Mouse (Mus musculus) liver, adult (tissue): ENCODE results near the gene Me1.
A peak's percentile ranks its signal among the peaks of the same experiment; 100 is the strongest.

ENCODE experiments used
- GATA4 ChIP-seq: IDR thresholded peaks from 2 replicates; pipeline ENCODE4 v1.6.1; 2014; ENCODE audit warnings: mild to moderate bottlenecking, low read length; ENCODE audit not compliant: insufficient replicate concordance

Gene Me1

DNA sequence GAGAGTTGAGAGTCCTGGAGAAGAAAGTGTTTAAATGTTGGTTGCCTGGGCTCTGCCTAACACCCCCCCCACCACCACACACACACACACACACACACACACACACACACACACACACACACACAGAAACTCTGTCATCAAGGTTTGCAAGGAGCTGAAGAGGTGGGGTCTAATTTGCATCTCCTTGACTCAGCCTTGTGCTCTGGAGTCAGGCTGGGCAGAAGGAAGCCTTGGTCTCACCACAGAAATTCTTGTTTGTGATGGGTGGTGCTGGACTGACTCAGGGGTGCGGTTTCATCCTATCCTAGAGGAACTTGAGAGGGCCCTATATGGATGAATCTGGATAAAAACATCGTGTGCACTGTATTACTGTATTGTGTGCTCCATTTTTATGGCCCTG, 25.0 kb upstream of the Me1 start:
- no peak for TF ChIP-seq GATA4

DNA sequence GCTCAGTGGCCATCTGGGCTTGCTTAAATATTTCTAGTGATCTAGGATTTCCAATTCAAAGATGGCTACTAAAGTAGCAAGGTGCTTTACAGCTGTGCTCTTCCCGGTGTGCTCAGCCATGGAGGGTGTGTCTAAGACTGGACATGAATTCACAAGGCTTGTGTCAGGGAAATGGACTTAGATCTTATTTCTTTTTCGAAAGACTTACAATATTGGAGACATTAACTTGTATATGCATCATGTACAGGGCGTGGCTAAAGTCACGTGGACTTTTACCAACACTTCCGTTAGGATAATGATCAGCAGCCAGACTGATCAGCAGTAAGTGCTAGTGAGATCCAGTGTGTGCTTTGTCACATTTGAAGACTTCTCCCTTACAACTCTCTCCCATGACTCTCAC, 24.5 kb upstream of the Me1 start:
- no peak for TF ChIP-seq GATA4

DNA sequence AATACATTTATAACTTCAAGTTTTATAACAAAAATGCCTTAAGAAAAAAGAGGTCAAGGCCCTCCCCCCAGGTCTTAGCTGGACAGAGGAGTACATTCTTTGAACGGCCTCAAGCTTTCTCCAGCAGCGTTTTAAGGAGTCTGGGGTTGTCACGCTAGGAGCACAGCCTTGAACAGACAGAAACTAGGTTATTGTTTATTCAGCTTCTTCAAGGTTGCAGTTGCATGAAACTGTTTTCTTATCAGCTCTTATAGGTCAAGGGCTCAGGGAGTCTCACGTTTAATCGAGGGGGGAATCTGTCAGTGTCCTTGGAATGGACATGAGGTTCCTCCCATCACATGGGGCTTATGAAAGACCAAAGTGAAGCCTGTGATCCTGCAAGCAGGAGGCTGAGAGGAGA, 21.4 kb upstream of the Me1 start:
- TF ChIP-seq GATA4: no peak

DNA sequence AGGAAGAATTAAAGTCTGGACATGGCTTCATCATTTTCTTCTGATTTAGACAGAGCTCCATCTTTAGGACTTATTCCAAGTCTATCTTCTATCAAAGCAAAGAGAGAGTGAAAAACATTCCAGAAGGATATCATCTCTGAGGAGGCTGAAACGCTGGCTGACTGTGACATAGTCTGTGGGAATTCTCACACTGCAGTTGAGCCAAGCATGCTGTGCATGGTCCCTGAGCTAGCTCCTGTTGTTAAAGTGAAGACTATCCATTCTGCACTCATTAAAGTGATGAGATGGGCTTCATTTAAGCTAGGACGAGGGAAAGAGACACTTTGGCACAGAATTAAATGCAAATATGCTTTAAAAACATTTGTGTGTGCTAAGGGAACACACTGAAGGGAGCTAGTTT, 20.8 kb upstream of the Me1 start:
- TF ChIP-seq GATA4: no peak

DNA sequence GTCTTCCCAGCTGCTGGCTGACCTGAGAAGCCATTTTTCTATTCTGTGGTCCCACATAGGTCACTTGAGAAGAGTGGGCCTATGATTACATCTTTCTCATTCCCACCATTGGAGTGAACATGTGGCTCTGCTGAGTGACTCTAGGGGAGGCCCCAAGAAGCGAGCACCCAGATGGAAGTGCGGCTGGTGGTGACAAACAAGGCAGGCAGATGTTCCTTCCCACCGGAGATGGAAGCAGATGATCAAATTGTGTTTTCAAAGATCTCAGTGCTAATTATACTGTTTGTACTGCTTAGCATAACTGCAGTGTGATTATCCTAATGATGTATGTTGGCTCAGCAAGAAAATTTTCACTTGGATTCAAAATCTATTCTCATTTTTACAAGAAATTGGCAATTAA, 18.3 kb upstream of the Me1 start:
- TF ChIP-seq GATA4: no peak

DNA sequence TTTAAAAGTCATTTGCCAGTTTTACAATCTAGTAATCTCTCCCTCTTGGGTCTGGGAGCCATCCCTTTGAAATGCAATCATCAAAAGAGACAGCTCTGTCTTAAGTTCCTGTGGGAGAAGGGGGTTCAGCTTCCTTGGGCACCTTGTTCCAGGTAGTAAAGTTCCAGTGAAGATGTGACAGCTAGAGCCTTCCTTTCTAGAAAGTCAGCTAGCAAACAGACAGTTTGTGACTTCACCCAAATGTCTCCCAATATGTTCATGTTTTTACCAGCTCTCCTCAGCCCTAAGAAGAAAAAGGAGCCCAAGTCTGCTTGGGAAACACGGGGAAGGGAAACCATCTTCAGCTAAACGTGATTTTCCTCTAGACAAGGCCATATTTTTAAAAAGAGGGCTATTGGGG, 16.9 kb upstream of the Me1 start:
- TF ChIP-seq GATA4: no peak

DNA sequence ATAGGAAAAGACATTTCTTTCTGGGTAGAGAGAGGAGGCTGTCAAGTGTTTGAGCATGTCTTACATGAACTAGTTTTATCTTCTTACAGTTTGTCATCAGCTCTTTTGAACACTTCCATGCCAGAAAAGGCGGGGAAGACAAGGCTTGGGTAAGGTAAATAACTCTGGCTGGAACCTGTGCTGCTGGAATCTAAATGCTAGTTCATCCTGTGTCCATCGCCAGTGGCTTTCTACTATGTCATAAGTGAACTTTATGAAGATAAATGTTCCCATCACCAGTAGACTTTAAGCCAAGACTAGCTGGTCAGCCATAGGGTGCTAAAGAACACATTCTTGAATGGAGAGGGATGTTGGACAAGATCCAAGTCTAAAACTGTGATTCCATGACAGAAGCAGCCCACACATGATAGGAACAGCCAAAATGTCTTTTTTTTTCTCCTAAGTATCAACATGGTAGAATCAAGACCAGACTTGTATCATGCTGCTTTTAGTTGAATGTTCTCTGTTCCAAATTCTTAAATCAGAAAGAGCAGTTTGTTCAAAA, 14.4 kb upstream of the Me1 start:
- TF ChIP-seq GATA4: no peak

DNA sequence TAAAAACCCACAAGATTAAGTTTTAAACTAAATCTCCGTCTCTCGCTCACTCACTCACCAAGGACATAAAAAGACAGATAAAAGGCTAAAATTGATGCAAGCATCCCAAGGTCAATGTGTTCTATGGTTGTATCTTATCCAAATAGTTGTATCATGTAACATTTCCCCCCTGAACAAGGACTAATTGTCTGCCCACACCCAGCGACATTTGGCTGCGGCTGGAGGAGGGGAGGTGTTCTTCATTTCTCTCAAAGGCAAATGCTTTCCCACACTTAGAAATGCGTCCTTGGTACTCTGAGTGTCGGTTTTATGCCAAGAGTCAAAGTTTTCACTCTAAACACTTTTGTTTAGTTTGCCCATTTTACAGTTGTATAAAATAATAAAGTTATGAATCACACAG, 13.2 kb upstream of the Me1 start:
- no peak for TF ChIP-seq GATA4

DNA sequence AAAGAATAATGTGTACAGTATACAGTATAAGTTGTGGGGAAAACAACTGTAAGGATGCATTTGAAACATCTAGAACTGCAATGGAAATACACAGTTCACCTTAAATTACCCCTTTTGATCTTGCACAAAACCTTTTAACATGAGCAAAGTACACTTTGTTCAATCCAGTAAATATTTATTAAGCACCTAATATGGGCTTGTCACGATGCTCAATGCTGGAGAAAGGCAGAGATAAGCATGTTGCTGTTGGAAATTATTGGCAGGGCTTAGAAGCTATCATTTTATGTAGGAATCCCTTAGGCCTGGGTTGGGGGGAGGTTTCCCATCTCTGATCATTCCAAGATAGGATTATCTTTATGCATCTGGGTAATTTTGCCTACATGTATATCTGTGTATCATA, 11.7 kb upstream of the Me1 start:
- peak; percentile 72; the same call in 1 of the 2 replicates for TF ChIP-seq GATA4

DNA sequence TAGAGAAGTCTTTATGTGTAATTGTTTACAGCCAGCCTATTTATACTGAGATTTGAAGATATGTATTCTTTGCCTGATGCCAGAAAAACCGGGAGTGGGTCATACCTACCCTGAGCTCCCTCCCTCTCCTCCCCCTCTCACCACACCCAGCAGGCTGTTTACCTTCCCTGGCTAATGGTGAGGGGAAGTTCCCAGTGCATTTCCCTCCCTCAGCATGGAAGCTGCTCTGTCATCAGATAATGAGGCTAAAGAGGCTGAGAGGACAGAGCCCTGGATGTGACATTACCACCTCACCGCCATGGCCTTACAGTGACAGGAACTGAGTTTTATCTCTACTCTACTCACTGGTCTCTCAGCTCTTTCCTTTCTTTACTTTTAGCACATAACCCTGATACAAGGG, 6.1 kb upstream of the Me1 start:
- TF ChIP-seq GATA4: no peak

DNA sequence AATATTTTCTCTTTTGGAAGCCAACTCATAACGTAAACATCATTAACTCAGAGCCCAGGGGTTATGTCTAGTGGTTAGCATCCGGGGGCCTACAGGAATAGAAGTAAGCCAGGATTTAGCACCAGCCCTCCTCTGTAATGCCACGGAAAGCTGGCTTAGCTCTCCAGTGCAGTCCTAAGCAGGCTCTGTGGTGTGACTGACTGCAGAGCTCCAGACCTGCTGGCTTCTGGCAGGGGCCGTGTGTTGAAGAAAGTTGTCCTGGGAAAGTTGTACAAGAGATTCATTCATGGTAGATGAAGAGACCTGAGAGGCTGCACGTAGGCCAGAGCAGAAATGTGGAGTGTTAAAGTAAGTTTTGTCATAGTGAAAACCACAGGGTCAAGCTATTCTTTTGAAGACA, 5.5 kb upstream of the Me1 start:
- TF ChIP-seq GATA4: no peak

DNA sequence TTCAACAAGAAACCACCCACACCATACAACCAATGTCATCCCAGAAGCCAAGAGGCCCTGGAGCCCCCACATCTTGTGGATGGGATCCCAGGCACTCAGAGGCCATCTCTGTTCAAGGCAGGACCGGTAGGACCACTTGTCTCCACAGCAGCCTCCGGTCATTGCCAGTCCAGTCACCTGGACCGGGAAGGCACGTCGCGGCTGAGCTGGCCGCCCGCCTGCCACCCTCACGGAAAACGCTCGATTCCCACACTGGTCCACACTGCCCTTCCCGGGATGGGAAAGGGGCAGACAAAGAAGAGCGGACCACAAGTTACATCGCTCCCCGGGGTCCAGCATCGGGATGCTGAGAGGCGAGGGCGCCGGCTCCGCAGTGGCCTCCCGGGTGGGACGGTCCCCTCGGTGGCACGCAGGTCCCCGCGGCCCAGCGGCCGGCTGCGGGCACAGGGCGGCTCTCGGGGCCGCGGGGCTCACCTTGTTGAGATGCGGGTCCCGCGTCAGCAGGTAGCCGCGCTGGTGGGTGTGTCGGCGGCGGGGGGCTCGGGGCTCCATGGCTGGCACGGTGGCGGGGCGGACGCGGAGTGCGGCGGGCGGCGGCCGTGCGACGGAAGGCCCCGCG, 445 bp downstream of the Me1 start:
- no peak for TF ChIP-seq GATA4

DNA sequence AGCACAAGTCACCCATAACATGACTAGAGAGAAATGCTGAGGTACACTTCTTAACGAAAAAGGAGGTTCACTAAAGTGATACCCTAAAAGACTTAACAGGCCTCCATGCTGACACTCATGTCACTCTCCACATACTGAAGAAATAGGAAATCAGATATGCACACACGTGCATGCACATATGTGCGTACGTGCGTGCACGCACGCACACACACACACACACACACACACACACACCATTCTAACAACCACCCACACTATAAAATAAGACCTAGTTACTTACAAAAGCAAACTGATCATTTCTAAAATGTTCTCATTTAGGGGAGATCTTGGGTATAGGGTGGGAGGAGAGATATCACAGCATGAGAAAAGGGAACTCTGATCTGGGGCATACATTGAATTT, 1.1 kb downstream of the Me1 start:
- no peak for TF ChIP-seq GATA4

DNA sequence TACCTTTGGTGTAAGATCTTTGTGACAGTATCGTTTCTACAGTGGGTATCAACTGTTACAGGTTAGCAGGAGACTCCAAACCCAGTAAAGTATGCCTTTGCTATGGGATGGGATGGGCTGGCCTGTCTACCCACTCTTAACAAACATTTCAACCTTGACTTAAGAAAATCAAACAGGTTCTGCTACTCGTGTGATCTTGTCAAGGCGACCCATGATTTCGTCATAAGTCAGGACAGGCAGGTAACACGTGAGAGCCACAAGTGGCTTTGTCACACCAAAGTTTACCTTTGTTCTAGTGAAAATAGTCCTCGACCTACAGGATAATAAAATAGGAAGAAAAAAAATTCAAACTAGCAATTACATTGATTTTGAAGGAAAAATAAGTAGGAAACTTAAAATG, 1.8 kb downstream of the Me1 start:
- no peak for TF ChIP-seq GATA4

DNA sequence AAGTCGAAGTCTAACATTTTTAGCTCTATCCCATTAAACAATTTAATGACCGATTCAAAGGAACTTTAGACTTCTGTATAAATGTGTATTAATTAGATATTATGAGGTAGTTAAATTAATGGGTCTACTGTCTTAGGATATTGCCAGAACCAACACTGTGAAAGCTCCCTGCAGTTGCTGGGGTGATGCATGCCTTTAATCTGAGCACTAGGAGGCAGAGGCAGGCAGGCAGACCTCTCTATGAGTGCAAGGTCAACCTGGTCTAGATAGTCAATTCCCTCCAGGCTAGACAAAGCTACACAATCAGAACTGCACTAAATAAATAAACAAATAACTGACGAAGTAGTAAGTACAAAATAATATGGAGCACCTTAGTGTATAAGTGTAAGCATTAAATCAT, 3.1 kb downstream of the Me1 start:
- no peak for TF ChIP-seq GATA4

DNA sequence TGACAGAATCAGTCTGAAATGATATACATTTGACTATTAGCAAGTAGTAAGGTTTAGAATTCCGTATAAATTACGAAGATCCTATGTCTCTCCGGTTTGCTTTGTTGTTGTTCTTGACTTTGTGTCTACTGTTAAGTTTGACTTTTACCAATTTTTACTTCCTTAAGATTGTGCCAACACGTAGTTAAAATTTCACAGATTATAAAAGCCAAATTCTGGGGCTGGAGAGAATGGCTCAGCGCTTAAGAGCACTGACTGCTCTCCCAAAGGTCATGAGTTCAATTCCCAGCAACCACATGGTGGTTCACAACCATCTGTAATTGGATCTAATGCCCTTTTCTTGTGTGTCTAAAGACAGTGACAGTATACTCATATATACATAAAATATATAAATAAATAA, 3.5 kb downstream of the Me1 start:
- no peak for TF ChIP-seq GATA4

DNA sequence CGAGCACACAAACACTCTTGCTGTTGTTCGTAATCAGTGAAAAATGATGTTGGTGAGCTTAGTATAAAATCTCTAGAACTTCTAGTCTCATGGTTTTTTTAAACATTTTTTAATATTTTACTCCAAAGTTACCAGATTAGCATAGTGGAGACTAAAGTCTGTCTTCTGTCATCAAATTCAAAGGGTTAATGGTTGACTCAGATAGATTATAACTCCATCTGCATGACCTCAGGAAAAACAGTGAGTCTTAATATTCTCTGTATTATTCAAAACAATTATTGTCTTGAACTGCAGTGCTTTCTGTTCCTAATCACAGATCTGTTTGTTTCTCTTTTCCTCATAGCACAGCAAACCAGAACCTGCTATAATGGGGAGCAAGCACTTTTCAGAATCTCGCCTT, 4.7 kb downstream of the Me1 start:
- no peak for TF ChIP-seq GATA4
